Comparison of ENCODE assay signal across 28 mouse cellular contexts in genomic region chr1:78737646-78738045, GRCm38 (mm10).
DNase-seq lines count a peak whose midpoint lies in the region; ATAC-seq and TF ChIP-seq lines count a peak whose summit lies in the region.
"Had no signal": no experiment of that assay in that cellular context is flagged by ENCODE, and none has a peak within 500 bp of the region (broad histone marks: within the 10 kb centered on the region; RNA-seq: fewer than 3 reads in every experiment).

No protein-coding gene starts in this region.

- WGBS in heart, embryonic 11.5 days (ENCODE audit: insufficient replicate concordance) = 41% methylated on average over 5 of the region's 5 CpGs
- WGBS in lung, embryonic 14.5 days = 40% methylated on average over 5 of the region's 5 CpGs

- peak; percentile 51 for DNase-seq in heart, adult 11 months
- peak; percentile 29 for DNase-seq in lung, embryonic 14.5 days
- no peak for DNase-seq in lung, postnatal 14 days
- peak; percentile 34 for DNase-seq in embryo, embryonic 11 days
- no peak for DNase-seq in kidney, postnatal 36 days
- DNase-seq: adrenal gland, postnatal 10 days; adrenal gland, postnatal 36 days; B cell, adult 2 months; cerebellum, adult 18-20 months; cerebellum, adult 9-10 months; cerebellum, postnatal 14 days; gastrocnemius, postnatal 25 days; heart, adult 2 months; heart, postnatal 10 days; heart, postnatal 36 days; kidney, adult 11 months had no signal

- ATAC-seq in heart, embryonic 11.5 days (replicated peaks; ENCODE audit: insufficient number of reproducible peaks, low FRiP score, low TSS enrichment) = no peak
- ATAC-seq in lung, embryonic 14.5 days (ENCODE audit: insufficient read depth) = no peak
- ATAC-seq: forebrain, embryonic 15.5 days; hindbrain, embryonic 16.5 days; intestine, embryonic 15.5 days; Patski had no signal

- no peak overlapping the region for H3K4me3 ChIP-seq in heart, embryonic 11.5 days (ENCODE audit: low read depth, low read length)
- no peak overlapping the region for H3K4me3 ChIP-seq in lung, embryonic 14.5 days (ENCODE audit: low read depth, low read length)
- H3K4me3 ChIP-seq: embryonic facial prominence, embryonic 12.5 days; embryonic facial prominence, embryonic 15.5 days; forebrain, embryonic 12.5 days; forebrain, embryonic 15.5 days; heart, adult 2 months; hindbrain, embryonic 10.5 days; hindbrain, embryonic 13.5 days; intestine, embryonic 15.5 days had no signal

- no peak overlapping the region for H3K4me2 ChIP-seq in heart, embryonic 11.5 days
- no peak overlapping the region for H3K4me2 ChIP-seq in lung, embryonic 14.5 days
- H3K4me2 ChIP-seq: embryonic facial prominence, embryonic 12.5 days; embryonic facial prominence, embryonic 15.5 days; forebrain, embryonic 12.5 days; forebrain, embryonic 15.5 days; hindbrain, embryonic 13.5 days; intestine, embryonic 15.5 days had no signal

- no peaks in the 10 kb centered on the region for H3K9me3 ChIP-seq in heart, embryonic 11.5 days (replicated peaks; ENCODE audit: control insufficient read depth, low read length)
- 0 out of 2 replicates have a peak, but pooled peaks cover 2% of the 10 kb centered on the region for H3K9me3 ChIP-seq in lung, embryonic 14.5 days (ENCODE audit: low read depth, low read length)
- H3K9me3 ChIP-seq: embryonic facial prominence, embryonic 12.5 days; embryonic facial prominence, embryonic 15.5 days; forebrain, embryonic 12.5 days; forebrain, embryonic 15.5 days; G1E; hindbrain, embryonic 10.5 days; hindbrain, embryonic 13.5 days; intestine, embryonic 15.5 days had no signal

- no peaks in the 10 kb centered on the region; the same call in 1 of the 2 replicates for H3K4me1 ChIP-seq in heart, embryonic 11.5 days (ENCODE audit: control insufficient read depth, insufficient read depth, low read length)
- no peaks in the 10 kb centered on the region for H3K4me1 ChIP-seq in lung, embryonic 14.5 days (ENCODE audit: insufficient read depth)
- H3K4me1 ChIP-seq: embryonic facial prominence, embryonic 15.5 days; forebrain, embryonic 15.5 days; hindbrain, embryonic 10.5 days; hindbrain, embryonic 13.5 days; intestine, embryonic 15.5 days had no signal

- no peak overlapping the region for H3K9ac ChIP-seq in heart, embryonic 11.5 days (ENCODE audit: low read depth, low read length)
- H3K9ac ChIP-seq in lung, embryonic 14.5 days = no peak overlapping the region
- H3K9ac ChIP-seq: embryonic facial prominence, embryonic 12.5 days; embryonic facial prominence, embryonic 15.5 days; forebrain, embryonic 12.5 days; forebrain, embryonic 15.5 days; hindbrain, embryonic 13.5 days; intestine, embryonic 15.5 days had no signal

- no peak for TF ChIP-seq CTCF in lung, embryonic 14.5 days (IDR thresholded peaks at IDR 0.05; ENCODE audit: low read depth)

- H3K36me3 ChIP-seq in heart, embryonic 11.5 days (ENCODE audit: control insufficient read depth, insufficient read depth, low read length) = no peaks in the 10 kb centered on the region
- H3K36me3 ChIP-seq in lung, embryonic 14.5 days (ENCODE audit: insufficient read depth) = no peaks in the 10 kb centered on the region
- H3K36me3 ChIP-seq: embryonic facial prominence, embryonic 12.5 days; embryonic facial prominence, embryonic 15.5 days; forebrain, embryonic 12.5 days; forebrain, embryonic 15.5 days; G1E; hindbrain, embryonic 10.5 days; hindbrain, embryonic 13.5 days; intestine, embryonic 15.5 days had no signal

- no peaks in the 10 kb centered on the region for H3K27me3 ChIP-seq in heart, embryonic 11.5 days (ENCODE audit: control insufficient read depth, insufficient read depth, low read length)
- H3K27me3 ChIP-seq in lung, embryonic 14.5 days (ENCODE audit: insufficient read depth, low read length) = no peaks in the 10 kb centered on the region
- H3K27me3 ChIP-seq: CH12.LX; embryonic facial prominence, embryonic 12.5 days; embryonic facial prominence, embryonic 15.5 days; forebrain, embryonic 12.5 days; forebrain, embryonic 15.5 days; hindbrain, embryonic 13.5 days; intestine, embryonic 15.5 days; Patski had no signal

- H3K27ac ChIP-seq in heart, embryonic 11.5 days (ENCODE audit: low read depth, low read length) = no peak overlapping the region
- no peak overlapping the region for H3K27ac ChIP-seq in lung, embryonic 14.5 days (ENCODE audit: low read depth)
- H3K27ac ChIP-seq: embryonic facial prominence, embryonic 12.5 days; embryonic facial prominence, embryonic 15.5 days; forebrain, embryonic 12.5 days; forebrain, embryonic 15.5 days; heart, adult 2 months; hindbrain, embryonic 10.5 days; hindbrain, embryonic 13.5 days; intestine, embryonic 15.5 days had no signal

Comparison
In these comparisons a context has a peak if more than half of its experiments do, and no peak if none do; other contexts are left out.
1. DNase-seq: peak in heart, adult 11 months (single experiment), lung, embryonic 14.5 days (single experiment) and embryo, embryonic 11 days (single experiment); none in lung, postnatal 14 days (single experiment) and kidney, postnatal 36 days (0 of 2).